Mouse (Mus musculus): ENCODE results near the gene Pcgf6. TPM values are rescaled to one million over a fixed set of nuclear protein-coding genes. Genes with fewer than 3 reads are reported as not detected.

Gene Pcgf6
- total and polyA plus RNA-seq, 2 experiments from 2014 or later = 3.3 to 4.1 TPM

GRCm38 (mm10) chr19:47067924-47068611 lies 17.4 kb upstream of the Pcgf6 start:
- Histone ChIP-seq H3K27me3 (ENCODE audit: control insufficient read depth, insufficient read depth, low read length) (no peaks in the 10 kb centered on the region), H3K27ac (ENCODE audit: low read depth) (peak overlapping the region; percentile 91), H3K36me3 (replicated peaks; ENCODE audit: control insufficient read depth, insufficient read depth, low read length) (peaks cover 26% of the 10 kb centered on the region), H3K4me2 (ENCODE audit: low read depth, low read length) (peak overlapping the region; percentile 80), H3K9ac (replicated peaks; ENCODE audit: low read depth, low read length) (peak overlapping the region; percentile 98), H3K9me3 (replicated peaks; ENCODE audit: control insufficient read depth, low read length) (no peaks in the 10 kb centered on the region), H3K4me1 (ENCODE audit: control insufficient read depth, insufficient read depth) (0 out of 2 replicates have a peak, but pooled peaks cover 10% of the 10 kb centered on the region), H3K4me3 (ENCODE audit: low read depth, low read length) (peak overlapping the region; percentile 100)
- TF ChIP-seq CTCF (IDR thresholded peaks at IDR 0.05; ENCODE audit: low read depth) = no peak
- TF ChIP-seq EP300 (IDR thresholded peaks at IDR 0.05; ENCODE audit: low read depth) = no peak
- ATAC-seq (ENCODE audit: insufficient read depth, low read depth) (peak; percentile 96), DNase-seq (ENCODE audit: low spot score) (peak; percentile 90)
- under 1% methylated on average over 37 of the region's 72 CpGs for WGBS

- 9% methylated on average over 49 of the region's 49 CpGs for whole genome bisulfite sequencing
- ATAC-seq (ENCODE audit: insufficient read depth, low read depth) (peak; percentile 77), DNase-seq (ENCODE audit: low spot score) (peak; percentile 97)
- Histone ChIP-seq H3K4me1 (ENCODE audit: control insufficient read depth, insufficient read depth) (0 out of 2 replicates have a peak, but pooled peaks cover 10% of the 10 kb centered on the region), H3K9me3 (replicated peaks; ENCODE audit: control insufficient read depth, low read length) (no peaks in the 10 kb centered on the region), H3K4me2 (ENCODE audit: low read depth, low read length) (peak within 1 kb of the TSS; percentile 80), H3K4me3 (ENCODE audit: low read depth, low read length) (peak within 1 kb of the TSS; percentile 100), H3K27ac (ENCODE audit: low read depth) (peak within 1 kb of the TSS; percentile 91), H3K9ac (replicated peaks; ENCODE audit: low read depth, low read length) (peak within 1 kb of the TSS; percentile 98), H3K27me3 (ENCODE audit: control insufficient read depth, insufficient read depth, low read length) (no peaks in the 10 kb centered on the region), H3K36me3 (replicated peaks; ENCODE audit: control insufficient read depth, insufficient read depth, low read length) (peaks cover 19% of the 10 kb centered on the region)
- peak; percentile 10; the same call in 1 of the 2 replicates for TF ChIP-seq CTCF (IDR thresholded peaks at IDR 0.05; ENCODE audit: low read depth)
- no peak for TF ChIP-seq EP300 (IDR thresholded peaks at IDR 0.05; ENCODE audit: low read depth)
Measured at GRCm38 (mm10) chr19:47067096-47067882, 16.6 kb upstream of the Pcgf6 start, which contains the start of gene Taf5. Gene Taf5 (plus strand): TSS chr19:47067746.

- Histone ChIP-seq H3K4me1 (ENCODE audit: control insufficient read depth, insufficient read depth) (0 out of 2 replicates have a peak, but pooled peaks cover 10% of the 10 kb centered on the region), H3K4me3 (ENCODE audit: low read depth, low read length) (no peak overlapping the region), H3K27me3 (ENCODE audit: control insufficient read depth, insufficient read depth, low read length) (no peaks in the 10 kb centered on the region), H3K9me3 (replicated peaks; ENCODE audit: control insufficient read depth, low read length) (no peaks in the 10 kb centered on the region), H3K27ac (ENCODE audit: low read depth) (no peak overlapping the region), H3K9ac (replicated peaks; ENCODE audit: low read depth, low read length) (no peak overlapping the region), H3K36me3 (replicated peaks; ENCODE audit: control insufficient read depth, insufficient read depth, low read length) (peaks cover 5% of the 10 kb centered on the region; the same call in 1 of the 2 replicates), H3K4me2 (ENCODE audit: low read depth, low read length) (no peak overlapping the region)
- no peak for DNase-seq (ENCODE audit: low spot score)
- TF ChIP-seq CTCF (IDR thresholded peaks at IDR 0.05; ENCODE audit: low read depth) = no peak
- TF ChIP-seq EP300 (IDR thresholded peaks at IDR 0.05; ENCODE audit: low read depth) = no peak
- WGBS = 87% methylated on average over 3 of the region's 3 CpGs
- no peak for ATAC-seq (ENCODE audit: insufficient read depth, low read depth)
Measured at GRCm38 (mm10) chr19:47065860-47066259, 15.2 kb upstream of the Pcgf6 start.

DNA sequence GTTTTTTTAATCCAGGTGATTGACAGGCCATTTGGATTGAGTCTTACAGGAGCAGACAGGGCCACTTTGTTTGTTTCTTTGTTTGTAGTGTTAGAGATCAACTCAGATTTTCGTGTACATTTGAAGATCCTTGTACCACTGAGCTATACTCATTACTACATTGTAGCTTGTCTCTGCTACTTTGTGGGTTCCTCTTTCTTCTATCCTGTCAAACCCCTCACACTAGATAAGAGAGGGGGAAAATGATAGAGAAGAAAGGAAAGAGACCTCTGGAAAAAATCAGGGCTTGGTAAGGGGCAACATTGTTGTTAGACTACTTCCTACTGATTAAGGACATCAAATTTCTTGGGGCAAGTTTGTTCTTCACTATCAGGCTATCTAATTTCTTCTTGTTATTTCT lies 7.0 kb upstream of the Pcgf6 start:
- TF ChIP-seq CTCF (IDR thresholded peaks at IDR 0.05; ENCODE audit: low read depth) = no peak
- no peak for TF ChIP-seq EP300 (IDR thresholded peaks at IDR 0.05; ENCODE audit: low read depth)
- Histone ChIP-seq H3K4me1 (ENCODE audit: control insufficient read depth, insufficient read depth) (no peaks in the 10 kb centered on the region), H3K9me3 (replicated peaks; ENCODE audit: control insufficient read depth, low read length) (no peaks in the 10 kb centered on the region), H3K4me2 (ENCODE audit: low read depth, low read length) (no peak overlapping the region), H3K27me3 (ENCODE audit: control insufficient read depth, insufficient read depth, low read length) (no peaks in the 10 kb centered on the region), H3K9ac (replicated peaks; ENCODE audit: low read depth, low read length) (no peak overlapping the region), H3K27ac (ENCODE audit: low read depth) (no peak overlapping the region), H3K36me3 (replicated peaks; ENCODE audit: control insufficient read depth, insufficient read depth, low read length) (no peaks in the 10 kb centered on the region), H3K4me3 (ENCODE audit: low read depth, low read length) (no peak overlapping the region)
- DNase-seq (ENCODE audit: low spot score) (no peak), ATAC-seq (ENCODE audit: insufficient read depth, low read depth) (no peak)
- 34% methylated on average over 1 of the region's 1 CpGs for WGBS

DNA sequence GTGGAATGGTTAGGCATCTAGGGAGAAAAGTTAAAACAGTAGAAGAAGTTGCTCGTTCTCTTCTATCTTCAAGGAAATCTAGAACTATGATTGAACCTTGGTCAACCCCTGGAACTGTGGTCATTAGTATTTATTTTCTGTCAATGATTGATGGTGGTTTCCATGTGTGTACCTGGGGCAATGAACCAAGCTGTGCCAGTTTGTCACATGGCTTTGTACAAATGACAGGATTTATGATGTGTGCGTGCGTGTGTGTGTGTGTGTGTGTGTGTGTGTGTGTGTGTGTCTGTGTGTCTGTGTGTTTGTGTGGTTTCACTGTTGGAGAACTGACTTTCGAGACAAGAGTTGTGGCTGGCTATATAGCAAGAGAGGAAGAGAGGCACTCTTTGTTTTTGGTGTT lies 2.8 kb upstream of the Pcgf6 start:
- 85% methylated on average over 4 of the region's 4 CpGs for WGBS

More for the DNA sequence above, 2.8 kb upstream of the Pcgf6 start:
- H3K9ac ChIP-seq (replicated peaks; ENCODE audit: low read depth, low read length) = no peak overlapping the region
- no peaks in the 10 kb centered on the region for H3K27me3 ChIP-seq (ENCODE audit: control insufficient read depth, insufficient read depth, low read length)
- H3K4me2 ChIP-seq (ENCODE audit: low read depth, low read length) = no peak overlapping the region
- TF ChIP-seq EP300 (IDR thresholded peaks at IDR 0.05; ENCODE audit: low read depth) = no peak
- no peak for TF ChIP-seq CTCF (IDR thresholded peaks at IDR 0.05; ENCODE audit: low read depth)
- no peaks in the 10 kb centered on the region for H3K36me3 ChIP-seq (replicated peaks; ENCODE audit: control insufficient read depth, insufficient read depth, low read length)
- no peak overlapping the region for H3K4me3 ChIP-seq (ENCODE audit: low read depth, low read length)
- DNase-seq (ENCODE audit: low spot score) = no peak
- no peak for ATAC-seq (ENCODE audit: insufficient read depth, low read depth)
- H3K27ac ChIP-seq (ENCODE audit: low read depth) = no peak overlapping the region
- H3K4me1 ChIP-seq (ENCODE audit: control insufficient read depth, insufficient read depth) = peaks cover 6% of the 10 kb centered on the region; the same call in 1 of the 2 replicates
- no peaks in the 10 kb centered on the region for H3K9me3 ChIP-seq (replicated peaks; ENCODE audit: control insufficient read depth, low read length)

Measured in heart, postnatal 0 days (tissue).